Mouse (Mus musculus) retina, embryonic 14.5 days (tissue): ENCODE data around the gene Maff.

ENCODE experiments used
- DNase-seq: peaks from one replicate; pipeline ENCODE4 v3.0.0-alpha.2; 2015; ENCODE audit warnings: low spot score

Maff gene

GRCm38 (mm10) chr15:79346051-79346793, at the start of gene Maff:
Maff (plus strand) TSS chr15:79346621.
- no peak for DNase-seq

- DNase-seq, result no peak
Measured at GRCm38 (mm10) chr15:79298553-79298952, 47.9 kb upstream of the Maff start.

- DNase-seq, result no peak
Measured at GRCm38 (mm10) chr15:79299563-79300155, 46.8 kb upstream of the Maff start.

GRCm38 (mm10) chr15:79303725-79304124, 42.7 kb upstream of the Maff start:
- DNase-seq, result no peak

GRCm38 (mm10) chr15:79304832-79305231, 41.6 kb upstream of the Maff start:
- DNase-seq, result no peak

GRCm38 (mm10) chr15:79306043-79306637, 40.3 kb upstream of the Maff start:
- no peak for DNase-seq

GRCm38 (mm10) chr15:79307861-79308260, 38.6 kb upstream of the Maff start:
- DNase-seq, result no peak

GRCm38 (mm10) chr15:79313848-79314369, 32.5 kb upstream of the Maff start:
- DNase-seq, result no peak

GRCm38 (mm10) chr15:79321733-79322190, 24.7 kb upstream of the Maff start:
- DNase-seq, result no peak

- DNase-seq, result no peak
Measured at GRCm38 (mm10) chr15:79322281-79322990, 24.0 kb upstream of the Maff start.

GRCm38 (mm10) chr15:79322991-79323790, 23.2 kb upstream of the Maff start:
- DNase-seq, result no peak

GRCm38 (mm10) chr15:79323791-79324155, 22.6 kb upstream of the Maff start:
- DNase-seq, result no peak

- DNase-seq, result no peak
Measured at GRCm38 (mm10) chr15:79324373-79324772, 22.0 kb upstream of the Maff start.

- DNase-seq, result no peak
Measured at GRCm38 (mm10) chr15:79325742-79326141, 20.7 kb upstream of the Maff start.

GRCm38 (mm10) chr15:79326264-79326663, 20.2 kb upstream of the Maff start:
- no peak for DNase-seq

GRCm38 (mm10) chr15:79326971-79327961, 19.2 kb upstream of the Maff start:
- DNase-seq, result peak; percentile 52

- peak; percentile 99 for DNase-seq
Measured at GRCm38 (mm10) chr15:79328058-79328938, 18.1 kb upstream of the Maff start, which contains the start of gene Pla2g6. Pla2g6 (minus strand) TSS chr15:79328390.

GRCm38 (mm10) chr15:79328939-79329275, 17.5 kb upstream of the Maff start:
- no peak for DNase-seq

GRCm38 (mm10) chr15:79329346-79329978, 17.0 kb upstream of the Maff start:
- DNase-seq, result no peak
